Comparison of ENCODE assay signal across 30 mouse cellular contexts in genomic region chr3:100798872-100799422, GRCm38 (mm10). TPM values are rescaled to one million over a fixed set of nuclear protein-coding genes. Genes with fewer than 3 reads are reported as not detected.
DNase-seq lines count a peak whose midpoint lies in the region; ATAC-seq lines count a peak whose summit lies in the region.
"Had no signal": no experiment of that assay in that cellular context is flagged by ENCODE, and none has a peak within 500 bp of the region (broad histone marks: within the 10 kb centered on the region; RNA-seq: fewer than 3 reads in every experiment).

No protein-coding gene starts in this region.

- no peak overlapping the region for H3K27ac ChIP-seq in lung, embryonic 16.5 days (ENCODE audit: low read length)
- H3K27ac ChIP-seq: embryonic facial prominence, embryonic 13.5 days; forebrain, embryonic 10.5 days; forebrain, embryonic 13.5 days; heart, embryonic 15.5 days; hindbrain, embryonic 14.5 days; hindbrain, postnatal 0 days had no signal

- 93% methylated on average over 3 of the region's 3 CpGs for WGBS in lung, embryonic 16.5 days

- H3K27me3 ChIP-seq in lung, embryonic 16.5 days (ENCODE audit: control insufficient read depth, insufficient read depth, low read depth, low read length) = no peaks in the 10 kb centered on the region
- H3K27me3 ChIP-seq: CH12.LX; embryonic facial prominence, embryonic 13.5 days; forebrain, embryonic 13.5 days; heart, embryonic 12.5 days; heart, embryonic 15.5 days; Patski had no signal

- H3K4me3 ChIP-seq in lung, embryonic 16.5 days (ENCODE audit: low read length) = no peak overlapping the region
- H3K4me3 ChIP-seq: embryonic facial prominence, embryonic 13.5 days; erythroblast, embryonic 14.5 days; forebrain, embryonic 10.5 days; forebrain, embryonic 13.5 days; heart, embryonic 12.5 days; heart, embryonic 15.5 days had no signal

- no peak overlapping the region for H3K9ac ChIP-seq in lung, embryonic 16.5 days (ENCODE audit: low read length)
- H3K9ac ChIP-seq: embryonic facial prominence, embryonic 13.5 days; forebrain, embryonic 13.5 days; heart, embryonic 12.5 days; heart, embryonic 15.5 days; hindbrain, embryonic 14.5 days had no signal

- peak; percentile 56; the same call in 1 of the 2 replicates for ATAC-seq in lung, embryonic 16.5 days (ENCODE audit: low read depth)
- ATAC-seq: forebrain, embryonic 13.5 days; forebrain, embryonic 16.5 days; hindbrain, postnatal 0 days; inflammation-experienced regulatory T-cells, adult 6 months; Patski had no signal

- DNase-seq in lung, postnatal 14 days = no peak
- peak; percentile 19 for DNase-seq in lung, postnatal 36 days
- no peak for DNase-seq in lung, postnatal 4 days
- DNase-seq in fat pad, adult 2 months (ENCODE audit: extremely low read depth, low read depth, low spot score) = peak; percentile 75
- DNase-seq in urinary bladder, adult 2 months (ENCODE audit: low spot score) = no peak
- DNase-seq: adrenal gland, postnatal 14 days; B cell, adult 2 months; cerebellum, adult 11 months; cerebellum, adult 2 months; cerebellum, adult 9-11 months; cerebellum, postnatal 25 days; gastrocnemius, postnatal 10 days; gastrocnemius, postnatal 36 days; heart, adult 18-20 months; heart, postnatal 10 days; heart, postnatal 36 days had no signal

- no peaks in the 10 kb centered on the region for H3K36me3 ChIP-seq in lung, embryonic 16.5 days (ENCODE audit: control insufficient read depth, insufficient read depth, low read length)
- H3K36me3 ChIP-seq: embryonic facial prominence, embryonic 13.5 days; forebrain, embryonic 10.5 days; G1E; heart, embryonic 12.5 days; heart, embryonic 15.5 days had no signal

- no peak overlapping the region for H3K4me2 ChIP-seq in lung, embryonic 16.5 days (ENCODE audit: low read depth, low read length)
- H3K4me2 ChIP-seq: embryonic facial prominence, embryonic 13.5 days; forebrain, embryonic 13.5 days; heart, embryonic 12.5 days; heart, embryonic 15.5 days; hindbrain, embryonic 14.5 days had no signal

- no peaks in the 10 kb centered on the region for H3K9me3 ChIP-seq in lung, embryonic 16.5 days (ENCODE audit: control insufficient read depth, low read length)
- H3K9me3 ChIP-seq: embryonic facial prominence, embryonic 13.5 days; forebrain, embryonic 10.5 days; forebrain, embryonic 13.5 days; G1E; heart, embryonic 12.5 days; heart, embryonic 15.5 days had no signal

- H3K4me1 ChIP-seq in lung, embryonic 16.5 days (replicated peaks; ENCODE audit: control insufficient read depth, insufficient read depth, low read length) = no peaks in the 10 kb centered on the region
- H3K4me1 ChIP-seq: embryonic facial prominence, embryonic 13.5 days; forebrain, embryonic 13.5 days; heart, embryonic 15.5 days had no signal

RNA-seq across cellular contexts. Expression of gene Vtcn1, which starts 26.3 kb away (rescaled TPM):
- polyA plus RNA-seq in lung, embryonic 16.5 days (2015; fragmentation: Nextera tagmentation; extraction: Ambion mirVana) = 0.44 and 0.59 TPM in 2 replicates
- polyA plus RNA-seq in urinary bladder, adult 2 months (2012; rRNA removed) = 1.9 and 2.7 TPM in 2 replicates
- polyA plus RNA-seq: erythroblast, embryonic 14.5 days; forebrain, embryonic 10.5 days; forebrain, embryonic 13.5 days; forebrain, embryonic 16.5 days; G1E; hindbrain, embryonic 14.5 days; inflammation-experienced regulatory T-cells, adult 6 months had no signal

Comparison
In these comparisons a context has a peak if more than half of its experiments do, and no peak if none do; other contexts are left out.
1. DNase-seq: peak in lung, postnatal 36 days (single experiment) and fat pad, adult 2 months (single experiment); none in lung, postnatal 14 days (single experiment), lung, postnatal 4 days (0 of 2) and urinary bladder, adult 2 months (single experiment).